Mouse (Mus musculus) lung, postnatal 0 days (tissue): ENCODE results near the gene Plcl1. TPM values are rescaled to one million over a fixed set of nuclear protein-coding genes. Genes with fewer than 3 reads are reported as not detected.

Source experiments
- ATAC-seq: fragments of 200-750 bp; cut with Nextera tagmentation; 2 replicates; pipeline ENCODE4 v1.8.0; 2017; ENCODE audit warnings: moderate library complexity
- DNase-seq: peaks from one replicate; pipeline ENCODE4 v3.0.0-alpha.2; 2016; ENCODE audit warnings: low spot score
- H3K27ac ChIP-seq: fragments of 300-500 bp; sonication (generic); 2 replicates; pipeline ENCODE4 v1.5.1; 2014; ENCODE audit warnings: antibody characterized with exemption, mild to moderate bottlenecking, low read length, mixed read lengths
- H3K27me3 ChIP-seq: fragments of 300-500 bp; sonication (generic); replicated peaks from 2 replicates; pipeline ENCODE4 v1.6.1; 2014; ENCODE audit warnings: low read length, mixed read lengths; ENCODE audit not compliant: insufficient read depth
- H3K36me3 ChIP-seq: fragments of 300-500 bp; sonication (generic); 2 replicates; pipeline ENCODE4 v1.6.1; 2014; ENCODE audit warnings: low read length, mixed read lengths; ENCODE audit not compliant: insufficient read depth
- H3K4me1 ChIP-seq: fragments of 300-500 bp; sonication (generic); 2 replicates; pipeline ENCODE4 v1.6.1; 2014; ENCODE audit warnings: antibody characterized with exemption, low read depth, low read length, mixed read lengths; ENCODE audit not compliant: insufficient read depth
- H3K4me2 ChIP-seq: fragments of 300-500 bp; sonication (generic); replicated peaks from 2 replicates; pipeline ENCODE4 v1.6.1; 2014; ENCODE audit warnings: low read depth, mild to moderate bottlenecking, low read length, moderate library complexity, mixed read lengths
- H3K4me3 ChIP-seq: fragments of 300-500 bp; sonication (generic); 2 replicates; pipeline ENCODE4 v1.5.1; 2014; ENCODE audit warnings: low read depth, low read length
- H3K9ac ChIP-seq: fragments of 300-500 bp; sonication (generic); replicated peaks from 2 replicates; pipeline ENCODE4 v1.6.1; 2014; ENCODE audit warnings: low read depth, mild to moderate bottlenecking
- H3K9me3 ChIP-seq: fragments of 300-500 bp; sonication (generic); 2 replicates; pipeline ENCODE4 v1.6.1; 2016; ENCODE audit warnings: low read length, mixed read lengths
- CTCF ChIP-seq: IDR thresholded peaks from 2 replicates; pipeline ENCODE4 v1.5.1; 2016; ENCODE audit warnings: antibody characterized with exemption, mild to moderate bottlenecking
- EP300 ChIP-seq: IDR thresholded peaks from 2 replicates; pipeline ENCODE4 v1.6.1; 2016; ENCODE audit warnings: antibody characterized with exemption, mild to moderate bottlenecking, control low read depth
- WGBS: fragments of 180-500 bp; shearing (Covaris S2); extraction: QIAGEN DNeasy Blood & Tissue Kit; methylation state at CpG from one replicate; pipeline ENCODE4 v1.1.7; 2014; 5-methylcytosine and 5-hydroxymethylcytosine counted together
- polyA plus RNA-seq: library from polyadenylated mRNA; unstranded; fragments of >200 nt; fragmentation: Nextera tagmentation; extraction: Ambion mirVana; gene quantifications from 2 replicates; pipeline ENCODE4 v1.2.1, GENCODE M21; 2015

Gene Plcl1
- polyA plus RNA-seq, 1 experiment from 2014 or later = 1.7 TPM

DNA sequence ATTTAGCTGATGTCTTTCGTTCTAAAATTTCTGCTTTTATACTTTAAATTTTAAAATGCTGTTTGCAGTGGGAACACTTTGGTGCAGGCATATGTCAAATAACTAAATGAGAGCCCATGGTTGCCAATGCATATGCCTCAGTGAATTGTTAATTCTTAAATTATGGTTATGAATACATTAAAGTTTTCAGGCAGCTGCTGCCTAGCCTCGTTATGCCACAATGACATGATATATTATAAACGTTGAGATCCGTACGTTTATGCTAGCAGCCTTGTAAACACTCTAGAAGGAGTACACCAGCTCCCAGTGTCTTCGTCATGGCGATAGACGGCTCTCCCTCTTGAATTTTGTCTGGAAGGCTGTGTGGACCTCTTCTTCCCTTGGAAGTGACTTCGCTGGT, 154.3 kb downstream of the Plcl1 start:
- WGBS = 56% methylated on average over 9 of the region's 9 CpGs

DNA sequence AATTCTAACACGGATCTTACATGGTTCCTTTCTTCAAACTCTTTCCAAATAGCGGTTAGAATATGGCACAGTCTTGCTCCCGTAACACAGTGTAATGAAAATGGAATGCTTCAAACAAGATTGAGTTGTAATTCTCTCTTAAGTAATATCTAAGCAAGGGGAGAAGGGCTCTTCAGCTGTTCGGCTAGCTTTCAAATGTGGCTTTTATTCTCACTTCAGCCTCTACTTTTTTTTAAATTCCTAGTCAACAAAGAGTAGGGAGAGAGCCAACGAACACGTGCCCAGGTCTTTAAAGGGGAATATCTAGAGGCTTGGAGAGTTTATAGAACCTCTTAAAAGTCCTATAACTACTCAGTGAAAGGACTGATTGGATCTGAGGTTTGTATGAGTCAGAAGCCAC, 160.2 kb downstream of the Plcl1 start:
- peak; percentile 82 for ATAC-seq
- TF ChIP-seq EP300 (peak; percentile 66), CTCF (no peak)
- Histone ChIP-seq H3K27ac (no peak overlapping the region), H3K36me3 (no peaks in the 10 kb centered on the region), H3K4me3 (no peak overlapping the region), H3K4me1 (no peaks in the 10 kb centered on the region), H3K9me3 (no peaks in the 10 kb centered on the region), H3K27me3 (no peaks in the 10 kb centered on the region), H3K9ac (no peak overlapping the region), H3K4me2 (no peak overlapping the region)
- peak; percentile 82 for DNase-seq
- 55% methylated on average over 6 of the region's 6 CpGs for WGBS

More for the DNA sequence above, 154.3 kb downstream of the Plcl1 start:
- Histone ChIP-seq H3K27ac (no peak overlapping the region), H3K4me2 (no peak overlapping the region), H3K4me3 (no peak overlapping the region), H3K9ac (no peak overlapping the region), H3K36me3 (no peaks in the 10 kb centered on the region), H3K9me3 (no peaks in the 10 kb centered on the region), H3K4me1 (no peaks in the 10 kb centered on the region), H3K27me3 (no peaks in the 10 kb centered on the region)
- DNase-seq (no peak), ATAC-seq (no peak)
- no peak for TF ChIP-seq CTCF
- no peak for TF ChIP-seq EP300

DNA sequence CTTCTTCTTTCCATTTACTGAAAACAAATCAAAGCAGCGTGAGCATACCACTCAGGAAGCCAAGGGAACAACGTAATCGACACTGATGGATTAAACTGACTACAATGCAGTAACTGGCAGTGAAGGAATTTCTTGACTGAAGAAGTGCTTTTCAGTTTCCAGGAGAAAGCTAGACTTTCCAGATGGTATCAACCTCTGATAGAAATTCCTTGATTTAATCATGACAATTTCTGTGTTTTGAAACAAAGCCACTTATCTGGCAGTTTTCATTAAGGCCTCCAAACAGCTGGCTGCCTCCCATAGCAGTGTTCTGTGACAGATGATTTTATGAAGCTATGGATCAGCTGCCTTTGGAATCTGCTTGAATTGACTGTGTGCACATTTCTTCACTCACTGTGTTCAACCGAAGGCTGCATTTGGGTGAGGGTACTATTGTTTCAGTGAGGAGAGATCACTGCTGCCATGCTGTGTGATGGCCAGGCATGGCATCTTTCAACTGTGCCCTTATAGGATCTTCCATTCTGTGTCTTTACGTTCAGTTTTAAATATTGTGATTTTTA, 162.2 kb downstream of the Plcl1 start:
- H3K36me3 ChIP-seq = no peaks in the 10 kb centered on the region
- H3K27ac ChIP-seq = no peak overlapping the region
- no peak overlapping the region for H3K9ac ChIP-seq
- DNase-seq = peak; percentile 59
- H3K4me3 ChIP-seq = no peak overlapping the region
- H3K27me3 ChIP-seq = no peaks in the 10 kb centered on the region
- H3K9me3 ChIP-seq = no peaks in the 10 kb centered on the region
- 46% methylated on average over 5 of the region's 5 CpGs for WGBS
- H3K4me2 ChIP-seq = no peak overlapping the region
- TF ChIP-seq EP300 (no peak), CTCF (no peak)
- H3K4me1 ChIP-seq = no peaks in the 10 kb centered on the region; the same call in 1 of the 2 replicates
- ATAC-seq = peak; percentile 23; the same call in 1 of the 2 replicates

DNA sequence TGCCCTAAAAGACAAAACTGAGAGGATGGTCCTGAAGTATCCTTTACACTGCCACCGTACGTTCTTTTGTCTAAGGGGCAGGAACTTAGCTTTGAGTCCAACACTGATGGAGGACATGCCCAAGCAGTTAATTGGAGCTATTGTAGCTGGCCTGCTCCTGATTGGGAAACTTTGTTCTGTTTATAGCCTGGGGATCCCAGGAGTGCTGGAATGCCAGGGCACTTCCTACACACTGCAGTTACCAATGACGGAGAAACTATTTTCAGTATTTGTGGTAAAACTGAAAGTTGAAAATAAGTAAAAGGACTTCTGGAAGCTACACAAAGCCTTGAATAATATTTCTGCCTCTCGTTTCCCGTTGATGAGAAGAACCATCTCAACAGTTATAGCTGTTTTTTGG, 164.5 kb downstream of the Plcl1 start:
- H3K9ac ChIP-seq = no peak overlapping the region
- no peak overlapping the region for H3K27ac ChIP-seq
- TF ChIP-seq CTCF (no peak), EP300 (no peak)
- H3K4me1 ChIP-seq = no peaks in the 10 kb centered on the region; the same call in 1 of the 2 replicates
- no peak overlapping the region for H3K4me3 ChIP-seq
- H3K27me3 ChIP-seq = no peaks in the 10 kb centered on the region
- WGBS = 73% methylated on average over 5 of the region's 5 CpGs
- DNase-seq (peak; percentile 43), ATAC-seq (no peak)
- H3K4me2 ChIP-seq = no peak overlapping the region
- H3K36me3 ChIP-seq = no peaks in the 10 kb centered on the region
- H3K9me3 ChIP-seq = no peaks in the 10 kb centered on the region

DNA sequence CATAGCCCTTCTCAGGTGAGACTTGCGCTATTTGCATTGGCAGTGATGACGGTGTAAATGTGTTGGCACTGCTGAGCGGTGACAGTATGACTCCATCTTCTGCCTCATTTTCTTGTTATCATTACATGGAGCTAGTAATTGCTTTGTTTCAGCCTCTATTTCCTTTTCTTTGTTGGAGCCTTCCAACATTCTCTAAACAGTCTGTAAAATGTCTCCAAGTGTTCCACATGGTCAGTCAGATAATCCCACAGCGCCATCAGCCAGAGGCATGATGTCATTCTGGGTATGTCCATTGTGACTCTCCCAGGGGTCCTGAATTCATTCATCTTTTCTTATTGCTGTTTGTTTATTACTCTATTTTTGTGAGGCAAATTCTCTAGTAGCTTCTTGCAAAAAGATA, 165.7 kb downstream of the Plcl1 start:
- H3K9me3 ChIP-seq = no peaks in the 10 kb centered on the region
- no peak overlapping the region for H3K4me3 ChIP-seq
- DNase-seq (peak; percentile 46), ATAC-seq (no peak; the same call in 1 of the 2 replicates)
- WGBS = 76% methylated on average over 4 of the region's 4 CpGs
- H3K4me1 ChIP-seq = peaks cover 7% of the 10 kb centered on the region; the same call in 1 of the 2 replicates
- no peaks in the 10 kb centered on the region for H3K27me3 ChIP-seq
- H3K36me3 ChIP-seq = no peaks in the 10 kb centered on the region
- no peak overlapping the region for H3K27ac ChIP-seq
- H3K4me2 ChIP-seq = no peak overlapping the region
- H3K9ac ChIP-seq = no peak overlapping the region
- TF ChIP-seq EP300 (peak; percentile 66; the same call in 1 of the 2 replicates), CTCF (no peak)

DNA sequence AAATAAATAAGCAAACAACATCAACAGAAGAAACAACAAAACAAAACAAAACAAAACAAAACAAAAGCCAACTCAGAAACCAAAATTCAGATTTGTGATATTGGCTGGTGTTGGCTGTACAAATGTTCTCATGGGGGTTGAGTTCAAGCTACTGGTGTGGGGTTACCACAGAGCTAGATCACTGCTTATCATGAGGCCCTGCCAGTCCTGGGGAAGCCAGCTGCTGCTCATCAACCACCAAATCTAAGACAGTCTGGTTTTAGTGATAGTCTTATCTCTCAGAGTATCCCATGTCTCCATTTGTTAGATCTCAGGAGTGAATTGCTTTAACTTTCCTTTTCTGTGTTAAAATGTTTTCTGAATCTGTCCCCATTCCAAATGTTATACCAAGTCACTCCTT, 166.5 kb downstream of the Plcl1 start:
- no peak overlapping the region for H3K9ac ChIP-seq
- H3K4me1 ChIP-seq = peaks cover 7% of the 10 kb centered on the region; the same call in 1 of the 2 replicates
- H3K4me3 ChIP-seq = no peak overlapping the region
- no peak overlapping the region for H3K27ac ChIP-seq
- TF ChIP-seq EP300 = no peak
- TF ChIP-seq CTCF = no peak
- no peaks in the 10 kb centered on the region for H3K27me3 ChIP-seq
- DNase-seq (no peak), ATAC-seq (no peak)
- no peak overlapping the region for H3K4me2 ChIP-seq
- no peaks in the 10 kb centered on the region for H3K9me3 ChIP-seq
- H3K36me3 ChIP-seq = no peaks in the 10 kb centered on the region
